Mouse (Mus musculus): ENCODE measurements around the gene Moap1. TPM values are rescaled to one million over a fixed set of nuclear protein-coding genes. Genes with fewer than 3 reads are reported as not detected.

The Moap1 gene
- 10 to 100 TPM; 23.5 to 26.6 TPM for total RNA-seq (2021)
- long read RNA-seq, transcript Moap1-202 (2 exons, 1,284 nt), result major isoform, 20 of 21 reads
- long read RNA-seq, partial matches to known transcripts, result 0 of 21 reads
- long read RNA-seq, other reads (novel, unspliced or antisense), result 0 of 21 reads

GRCm38 (mm10) chr12:102743589-102744574 is at the start of gene Moap1, which contains the start of gene Tmem251:
TSS of gene Moap1 (minus strand) at chr12:102743661.
TSS of gene Tmem251 (plus strand) at chr12:102743762.
- DNase-seq (ENCODE audit: low spot score in 2 of 2), result peak; percentile 87 to 91

- DNase-seq (ENCODE audit: low spot score in 2 of 2), result no peak
Observed at GRCm38 (mm10) chr12:102787927-102788326, 44.5 kb upstream of the Moap1 start.

- DNase-seq (ENCODE audit: low spot score in 2 of 2), result peak; percentile 26 to 76
Observed at GRCm38 (mm10) chr12:102785593-102785985, 42.1 kb upstream of the Moap1 start.

- DNase-seq (ENCODE audit: low spot score in 2 of 2), result no peak
Observed at GRCm38 (mm10) chr12:102784899-102785592, 41.6 kb upstream of the Moap1 start.

GRCm38 (mm10) chr12:102782841-102783240 is 39.4 kb upstream of the Moap1 start:
- DNase-seq (ENCODE audit: low spot score in 2 of 2), result no peak

GRCm38 (mm10) chr12:102779452-102779851 is 36.0 kb upstream of the Moap1 start:
- DNase-seq (ENCODE audit: low spot score in 2 of 2), result no peak

- DNase-seq (ENCODE audit: low spot score in 2 of 2), result no peak
Observed at GRCm38 (mm10) chr12:102778151-102778550, 34.7 kb upstream of the Moap1 start.

GRCm38 (mm10) chr12:102776035-102776434 is 32.6 kb upstream of the Moap1 start:
- no peak for DNase-seq (ENCODE audit: low spot score in 2 of 2)

GRCm38 (mm10) chr12:102772676-102773075 is 29.2 kb upstream of the Moap1 start:
- no peak for DNase-seq (ENCODE audit: low spot score in 2 of 2)

- no peak for DNase-seq (ENCODE audit: low spot score in 2 of 2)
Observed at GRCm38 (mm10) chr12:102771601-102772000, 28.1 kb upstream of the Moap1 start.

GRCm38 (mm10) chr12:102769000-102769399 is 25.5 kb upstream of the Moap1 start:
- no peak for DNase-seq (ENCODE audit: low spot score in 2 of 2)

- no peak for DNase-seq (ENCODE audit: low spot score in 2 of 2)
Observed at GRCm38 (mm10) chr12:102763696-102764095, 20.2 kb upstream of the Moap1 start.

GRCm38 (mm10) chr12:102761668-102762067 is 18.2 kb upstream of the Moap1 start:
- no peak for DNase-seq (ENCODE audit: low spot score in 2 of 2)

GRCm38 (mm10) chr12:102758936-102759335 is 15.5 kb upstream of the Moap1 start:
- no peak for DNase-seq (ENCODE audit: low spot score in 2 of 2)

GRCm38 (mm10) chr12:102758403-102758756 is 14.9 kb upstream of the Moap1 start, which contains the start of gene Gm20604:
TSS of gene Gm20604 (minus strand) at chr12:102758672.
- DNase-seq (ENCODE audit: low spot score in 2 of 2), result no peak

GRCm38 (mm10) chr12:102757689-102758402 is 14.4 kb upstream of the Moap1 start, which contains the start of the genes Gm28051, Gon7 and Ubr7:
TSS of gene Gm28051 (minus strand) at chr12:102757765.
TSS of gene Gon7 (minus strand) at chr12:102757803.
TSS of gene Ubr7 (plus strand) at chr12:102757967.
- peak; percentile 96 to 97 for DNase-seq (ENCODE audit: low spot score in 2 of 2)

GRCm38 (mm10) chr12:102757055-102757688 is 13.7 kb upstream of the Moap1 start:
- DNase-seq (ENCODE audit: low spot score in 2 of 2), result no peak

- no peak for DNase-seq (ENCODE audit: low spot score in 2 of 2)
Observed at GRCm38 (mm10) chr12:102756304-102756703, 12.8 kb upstream of the Moap1 start.

GRCm38 (mm10) chr12:102748256-102748655 is 4.8 kb upstream of the Moap1 start:
- no peak for DNase-seq (ENCODE audit: low spot score in 2 of 2)

- no peak for DNase-seq (ENCODE audit: low spot score in 2 of 2)
Observed at GRCm38 (mm10) chr12:102744839-102745238, 1.4 kb upstream of the Moap1 start.
